Mouse (Mus musculus): ENCODE data around the gene Pikfyve. TPM values are rescaled to one million over a fixed set of nuclear protein-coding genes. Genes with fewer than 3 reads are reported as not detected.

The Pikfyve gene
- total RNA-seq, 1 experiment from 2014 or later: 29.1 TPM

- ATAC-seq (replicated peaks in 1 of 2; ENCODE audit: insufficient read depth in 1 of 2, low FRiP score in 2 of 2, low TSS enrichment in 1 of 2, low read depth in 1 of 2, poor library complexity in 2 of 2, severe bottlenecking in 2 of 2): 0 out of 4 replicates have a peak, but pooled peaks of 1 of the 2 experiments have one; percentile 4
Observed at GRCm38 (mm10) chr1:65237712-65238111, 51.2 kb downstream of the Pikfyve start.

GRCm38 (mm10) chr1:65245637-65246036 is 59.2 kb downstream of the Pikfyve start:
- no peak for ATAC-seq (replicated peaks in 1 of 2; ENCODE audit: insufficient read depth in 1 of 2, low FRiP score in 2 of 2, low TSS enrichment in 1 of 2, low read depth in 1 of 2, poor library complexity in 2 of 2, severe bottlenecking in 2 of 2)

- ATAC-seq (replicated peaks in 1 of 2; ENCODE audit: insufficient read depth in 1 of 2, low FRiP score in 2 of 2, low TSS enrichment in 1 of 2, low read depth in 1 of 2, poor library complexity in 2 of 2, severe bottlenecking in 2 of 2): no peak
Observed at GRCm38 (mm10) chr1:65280461-65280860, 94.0 kb downstream of the Pikfyve start.

- no peak for ATAC-seq (replicated peaks in 1 of 2; ENCODE audit: insufficient read depth in 1 of 2, low FRiP score in 2 of 2, low TSS enrichment in 1 of 2, low read depth in 1 of 2, poor library complexity in 2 of 2, severe bottlenecking in 2 of 2)
Observed at GRCm38 (mm10) chr1:65281756-65282155, 95.3 kb downstream of the Pikfyve start, which contains the start of gene Pth2r. Gene Pth2r (plus strand): TSS chr1:65282056.

GRCm38 (mm10) chr1:65282766-65283165 is 96.3 kb downstream of the Pikfyve start:
- ATAC-seq (replicated peaks in 1 of 2; ENCODE audit: insufficient read depth in 1 of 2, low FRiP score in 2 of 2, low TSS enrichment in 1 of 2, low read depth in 1 of 2, poor library complexity in 2 of 2, severe bottlenecking in 2 of 2): peak; percentile 59 to 88; a peak in 3 of 4 replicates

- ATAC-seq (replicated peaks in 1 of 2; ENCODE audit: insufficient read depth in 1 of 2, low FRiP score in 2 of 2, low TSS enrichment in 1 of 2, low read depth in 1 of 2, poor library complexity in 2 of 2, severe bottlenecking in 2 of 2): no peak
Observed at GRCm38 (mm10) chr1:65308476-65308875, 122.0 kb downstream of the Pikfyve start.

- ATAC-seq (replicated peaks in 1 of 2; ENCODE audit: insufficient read depth in 1 of 2, low FRiP score in 2 of 2, low TSS enrichment in 1 of 2, low read depth in 1 of 2, poor library complexity in 2 of 2, severe bottlenecking in 2 of 2): no peak
Observed at GRCm38 (mm10) chr1:65311214-65311933, 124.9 kb downstream of the Pikfyve start.

GRCm38 (mm10) chr1:65312118-65312517 is 125.6 kb downstream of the Pikfyve start:
- peak in 1 of 2 experiments; percentile 32; a peak in 2 of 4 replicates for ATAC-seq (replicated peaks in 1 of 2; ENCODE audit: insufficient read depth in 1 of 2, low FRiP score in 2 of 2, low TSS enrichment in 1 of 2, low read depth in 1 of 2, poor library complexity in 2 of 2, severe bottlenecking in 2 of 2)

GRCm38 (mm10) chr1:65312896-65313295 is 126.4 kb downstream of the Pikfyve start:
- ATAC-seq (replicated peaks in 1 of 2; ENCODE audit: insufficient read depth in 1 of 2, low FRiP score in 2 of 2, low TSS enrichment in 1 of 2, low read depth in 1 of 2, poor library complexity in 2 of 2, severe bottlenecking in 2 of 2): no peak

- no peak for ATAC-seq (replicated peaks in 1 of 2; ENCODE audit: insufficient read depth in 1 of 2, low FRiP score in 2 of 2, low TSS enrichment in 1 of 2, low read depth in 1 of 2, poor library complexity in 2 of 2, severe bottlenecking in 2 of 2)
Observed at GRCm38 (mm10) chr1:65314054-65315021, 127.9 kb downstream of the Pikfyve start.

- no peak for ATAC-seq (replicated peaks in 1 of 2; ENCODE audit: insufficient read depth in 1 of 2, low FRiP score in 2 of 2, low TSS enrichment in 1 of 2, low read depth in 1 of 2, poor library complexity in 2 of 2, severe bottlenecking in 2 of 2)
Observed at GRCm38 (mm10) chr1:65315022-65315407, 128.5 kb downstream of the Pikfyve start.

Other genes with a start within 250 kb of the Pikfyve start
- 9.0 and 14.4 TPM in 2 replicates for gene Plekhm3, start 229.9 kb upstream of the Pikfyve start, total RNA-seq (2017)
- not detected in 2 replicates for gene Akr1cl, start 153.9 kb upstream of the Pikfyve start, total RNA-seq (2017)
- not detected in 2 replicates for gene Cryge, start 135.5 kb upstream of the Pikfyve start, total RNA-seq (2017)
- not detected in 2 replicates for gene Crygd, start 123.2 kb upstream of the Pikfyve start, total RNA-seq (2017)
- gene Crygc, start 113.0 kb upstream of the Pikfyve start, total RNA-seq (2017): not detected in 2 replicates
- not detected in 2 replicates for gene Crygb, start 104.4 kb upstream of the Pikfyve start, total RNA-seq (2017)
- not detected in 2 replicates for gene Cryga, start 83.3 kb upstream of the Pikfyve start, total RNA-seq (2017)
- gene Gm28845, start 67.1 kb upstream of the Pikfyve start, total RNA-seq (2017): not detected in 2 replicates
- 1.4 TPM in 1 of 2 replicates, not detected in the other for gene D630023F18Rik, start 63.5 kb upstream of the Pikfyve start, total RNA-seq (2017)
- gene Idh1, start 183 bp upstream of the Pikfyve start, total RNA-seq (2017): 49.5 and 49.6 TPM in 2 replicates
- not detected in 2 replicates for gene Pth2r, start 95.4 kb downstream of the Pikfyve start, total RNA-seq (2017)

Measured in hematopoietic stem cell, adult 5-6 weeks (primary cell).